Mouse (Mus musculus): Measurements from ENCODE around the gene Mmgt2. TPM values are rescaled to one million over a fixed set of nuclear protein-coding genes. Genes with fewer than 3 reads are reported as not detected.

The Mmgt2 gene
- polyA plus RNA-seq, 1 experiment, result 47.5 TPM

DNA sequence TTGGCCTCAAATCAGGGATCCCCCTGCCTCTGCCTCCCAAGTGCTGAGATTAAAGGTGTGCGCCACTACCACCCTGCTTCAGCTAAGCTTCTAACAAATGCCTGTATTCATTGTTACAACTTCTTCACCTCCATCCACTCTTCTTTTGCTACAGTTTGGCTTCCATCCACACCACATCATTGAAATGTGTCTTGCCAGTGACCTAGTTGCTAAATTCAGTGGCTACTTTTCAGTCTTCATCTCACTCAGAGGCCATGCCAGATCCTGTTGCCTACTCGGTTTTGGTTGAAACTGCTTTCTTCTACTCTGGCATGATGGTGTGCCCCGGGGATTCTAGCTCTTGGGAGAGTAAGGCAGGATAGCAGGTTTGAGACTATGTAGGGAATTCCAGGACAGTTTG, 3.1 kb downstream of the Mmgt2 start:
- no peak for TF ChIP-seq CTCF (IDR thresholded peaks at IDR 0.05; ENCODE audit: borderline replicate concordance, control insufficient read depth, extremely low read depth, insufficient read depth, low read length, poor library complexity)
- TF ChIP-seq POLR2A (IDR thresholded peaks at IDR 0.05; ENCODE audit: control insufficient read depth, extremely low read depth, insufficient read depth, low read length, poor library complexity), result no peak
- 96% methylated on average over 3 of the region's 3 CpGs for WGBS

DNA sequence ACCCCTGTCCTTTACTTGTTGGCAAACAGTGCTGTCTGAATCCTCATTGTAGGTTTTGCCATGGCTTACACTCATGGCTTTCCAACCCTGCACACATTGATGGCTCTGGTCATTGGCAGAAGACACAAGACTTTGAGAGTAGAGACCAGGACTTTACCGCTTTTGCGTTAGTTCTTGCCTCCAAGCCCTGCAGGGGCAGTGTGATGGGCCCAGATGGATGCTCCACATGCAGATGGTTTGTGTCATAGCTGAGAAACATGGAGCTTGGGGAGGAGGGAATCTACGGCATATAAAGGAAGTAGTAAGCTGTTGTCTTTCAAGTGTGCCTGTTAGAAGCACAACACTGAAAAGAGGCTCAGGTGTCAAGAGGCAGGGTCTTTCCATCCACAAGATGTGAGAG, 3.6 kb downstream of the Mmgt2 start:
- Histone ChIP-seq H3K36me3 (ENCODE audit: control insufficient read depth, insufficient read depth, low read length) (no peaks in the 10 kb centered on the region; the same call in 1 of the 2 replicates), H3K27ac (ENCODE audit: control insufficient read depth, insufficient read depth, low read length) (no peak overlapping the region), H3K4me1 (replicated peaks; ENCODE audit: control insufficient read depth, insufficient read depth, low read length) (0 out of 2 replicates have a peak, but pooled peaks cover 4% of the 10 kb centered on the region), H3K4me3 (ENCODE audit: control insufficient read depth, insufficient read depth, low read length) (no peak overlapping the region), H3K27me3 (ENCODE audit: control insufficient read depth, insufficient read depth, low read length) (no peaks in the 10 kb centered on the region)
- WGBS, result 95% methylated on average over 3 of the region's 3 CpGs
- TF ChIP-seq CTCF (IDR thresholded peaks at IDR 0.05; ENCODE audit: borderline replicate concordance, control insufficient read depth, extremely low read depth, insufficient read depth, low read length, poor library complexity), result no peak
- no peak for TF ChIP-seq POLR2A (IDR thresholded peaks at IDR 0.05; ENCODE audit: control insufficient read depth, extremely low read depth, insufficient read depth, low read length, poor library complexity)
- no peak for DNase-seq

More for the DNA sequence above, 3.1 kb downstream of the Mmgt2 start:
- H3K36me3 ChIP-seq (ENCODE audit: control insufficient read depth, insufficient read depth, low read length), result no peaks in the 10 kb centered on the region; the same call in 1 of the 2 replicates
- 0 out of 2 replicates have a peak, but pooled peaks cover 4% of the 10 kb centered on the region for H3K4me1 ChIP-seq (replicated peaks; ENCODE audit: control insufficient read depth, insufficient read depth, low read length)
- H3K4me3 ChIP-seq (ENCODE audit: control insufficient read depth, insufficient read depth, low read length), result no peak overlapping the region
- DNase-seq, result no peak
- H3K27me3 ChIP-seq (ENCODE audit: control insufficient read depth, insufficient read depth, low read length), result no peaks in the 10 kb centered on the region
- no peak overlapping the region for H3K27ac ChIP-seq (ENCODE audit: control insufficient read depth, insufficient read depth, low read length)

DNA sequence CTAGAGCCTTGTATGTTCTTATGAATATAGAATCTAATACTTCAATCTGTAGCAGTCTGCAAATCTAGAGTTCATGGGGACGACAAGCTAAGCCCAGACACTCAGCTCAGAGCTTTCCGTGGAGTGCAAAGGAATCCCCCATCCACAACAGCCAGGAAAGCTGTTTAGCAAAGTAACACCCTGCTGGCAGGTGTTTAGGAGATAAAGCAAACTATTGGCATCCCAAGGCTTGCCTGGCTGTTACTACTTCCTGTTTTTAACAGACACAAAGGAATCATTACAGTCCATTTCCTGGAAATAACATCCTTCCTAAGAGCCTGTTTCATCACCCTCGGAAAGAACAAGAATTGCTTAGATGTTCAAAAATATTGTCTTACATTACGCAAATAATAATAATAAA, 12.4 kb downstream of the Mmgt2 start:
- no peaks in the 10 kb centered on the region for H3K27me3 ChIP-seq (ENCODE audit: control insufficient read depth, insufficient read depth, low read length)
- H3K27ac ChIP-seq (ENCODE audit: control insufficient read depth, insufficient read depth, low read length), result no peak overlapping the region
- no peak overlapping the region for H3K4me3 ChIP-seq (ENCODE audit: control insufficient read depth, insufficient read depth, low read length)
- peaks cover 5% of the 10 kb centered on the region; the same call in 1 of the 2 replicates for H3K36me3 ChIP-seq (ENCODE audit: control insufficient read depth, insufficient read depth, low read length)
- TF ChIP-seq POLR2A (IDR thresholded peaks at IDR 0.05; ENCODE audit: control insufficient read depth, extremely low read depth, insufficient read depth, low read length, poor library complexity) (no peak), CTCF (IDR thresholded peaks at IDR 0.05; ENCODE audit: borderline replicate concordance, control insufficient read depth, extremely low read depth, insufficient read depth, low read length, poor library complexity) (no peak)
- no peaks in the 10 kb centered on the region for H3K4me1 ChIP-seq (replicated peaks; ENCODE audit: control insufficient read depth, insufficient read depth, low read length)
- DNase-seq, result no peak
- WGBS, result 73% methylated on average over 4 of the region's 4 CpGs

DNA sequence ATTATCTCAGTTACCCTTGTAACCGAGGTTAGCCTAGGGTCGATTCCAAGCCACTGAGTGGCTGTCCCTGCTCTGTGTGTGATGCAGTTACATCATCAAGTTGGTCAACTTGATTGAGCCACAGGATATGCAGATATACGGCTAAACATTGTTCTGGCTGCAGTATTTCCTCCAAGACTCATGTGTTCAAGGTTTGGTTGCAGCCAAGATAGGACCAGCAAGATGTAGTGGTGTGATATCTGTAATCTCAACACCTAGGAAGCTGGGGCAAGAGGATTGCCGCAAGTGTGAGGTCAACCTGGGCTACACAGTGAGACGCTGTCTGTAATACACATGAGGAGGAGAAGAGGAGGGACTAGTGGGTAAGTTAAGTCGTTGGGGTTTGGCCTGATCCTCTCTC, 15.8 kb downstream of the Mmgt2 start:
- no peaks in the 10 kb centered on the region for H3K27me3 ChIP-seq (ENCODE audit: control insufficient read depth, insufficient read depth, low read length)
- 86% methylated on average over 6 of the region's 6 CpGs for WGBS
- no peak for TF ChIP-seq POLR2A (IDR thresholded peaks at IDR 0.05; ENCODE audit: control insufficient read depth, extremely low read depth, insufficient read depth, low read length, poor library complexity)
- TF ChIP-seq CTCF (IDR thresholded peaks at IDR 0.05; ENCODE audit: borderline replicate concordance, control insufficient read depth, extremely low read depth, insufficient read depth, low read length, poor library complexity), result no peak
- no peaks in the 10 kb centered on the region for H3K4me1 ChIP-seq (replicated peaks; ENCODE audit: control insufficient read depth, insufficient read depth, low read length)
- DNase-seq, result no peak
- H3K27ac ChIP-seq (ENCODE audit: control insufficient read depth, insufficient read depth, low read length), result no peak overlapping the region
- H3K4me3 ChIP-seq (ENCODE audit: control insufficient read depth, insufficient read depth, low read length), result no peak overlapping the region
- 0 out of 2 replicates have a peak, but pooled peaks cover 6% of the 10 kb centered on the region for H3K36me3 ChIP-seq (ENCODE audit: control insufficient read depth, insufficient read depth, low read length)

DNA sequence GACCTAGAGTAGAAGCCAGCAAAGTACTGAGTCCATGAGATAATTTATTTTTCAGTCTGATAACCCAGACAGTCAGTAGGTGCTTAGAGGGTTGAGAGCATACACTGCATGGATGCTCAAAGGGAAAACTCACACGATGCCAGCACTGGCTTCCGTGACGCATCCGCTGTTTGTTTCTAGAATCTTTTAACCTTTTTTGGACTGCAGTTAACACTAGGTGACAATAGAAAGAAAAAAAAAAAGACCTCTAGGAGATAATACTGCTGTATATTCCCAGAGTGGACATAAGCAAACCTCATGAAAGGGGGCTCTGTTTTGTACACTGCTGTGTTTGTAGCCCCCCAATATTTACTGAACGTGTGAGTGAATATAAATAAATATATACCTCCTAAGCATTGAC, 20.5 kb downstream of the Mmgt2 start:
- Histone ChIP-seq H3K4me3 (ENCODE audit: control insufficient read depth, insufficient read depth, low read length) (no peak overlapping the region), H3K27ac (ENCODE audit: control insufficient read depth, insufficient read depth, low read length) (no peak overlapping the region), H3K27me3 (ENCODE audit: control insufficient read depth, insufficient read depth, low read length) (no peaks in the 10 kb centered on the region), H3K36me3 (ENCODE audit: control insufficient read depth, insufficient read depth, low read length) (0 out of 2 replicates have a peak, but pooled peaks cover 6% of the 10 kb centered on the region), H3K4me1 (replicated peaks; ENCODE audit: control insufficient read depth, insufficient read depth, low read length) (no peaks in the 10 kb centered on the region)
- WGBS, result 95% methylated on average over 5 of the region's 5 CpGs
- TF ChIP-seq CTCF (IDR thresholded peaks at IDR 0.05; ENCODE audit: borderline replicate concordance, control insufficient read depth, extremely low read depth, insufficient read depth, low read length, poor library complexity), result no peak
- TF ChIP-seq POLR2A (IDR thresholded peaks at IDR 0.05; ENCODE audit: control insufficient read depth, extremely low read depth, insufficient read depth, low read length, poor library complexity), result no peak
- no peak for DNase-seq

DNA sequence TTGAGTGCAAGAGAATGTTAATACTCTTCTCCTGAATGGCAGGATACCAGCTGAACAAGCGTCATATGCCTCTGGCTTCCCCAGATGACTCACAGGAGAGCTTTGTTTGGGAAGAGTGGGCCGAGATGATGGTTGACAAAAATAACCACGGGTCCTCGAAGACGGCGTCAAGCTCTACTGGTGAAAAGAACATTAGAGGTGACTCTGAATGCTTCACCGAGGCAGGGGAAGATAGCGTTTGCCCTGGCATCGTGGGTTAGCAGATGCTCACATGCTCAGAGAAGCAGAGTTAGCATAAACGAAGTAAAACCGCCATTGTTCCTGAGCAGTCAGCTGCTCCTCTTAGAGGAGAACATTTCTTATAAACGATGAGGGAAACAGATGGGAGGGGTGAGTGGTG, 21.0 kb downstream of the Mmgt2 start:
- Histone ChIP-seq H3K27ac (ENCODE audit: control insufficient read depth, insufficient read depth, low read length) (no peak overlapping the region), H3K36me3 (ENCODE audit: control insufficient read depth, insufficient read depth, low read length) (0 out of 2 replicates have a peak, but pooled peaks cover 6% of the 10 kb centered on the region), H3K4me1 (replicated peaks; ENCODE audit: control insufficient read depth, insufficient read depth, low read length) (no peaks in the 10 kb centered on the region), H3K27me3 (ENCODE audit: control insufficient read depth, insufficient read depth, low read length) (no peaks in the 10 kb centered on the region), H3K4me3 (ENCODE audit: control insufficient read depth, insufficient read depth, low read length) (no peak overlapping the region)
- DNase-seq, result no peak
- TF ChIP-seq CTCF (IDR thresholded peaks at IDR 0.05; ENCODE audit: borderline replicate concordance, control insufficient read depth, extremely low read depth, insufficient read depth, low read length, poor library complexity) (no peak), POLR2A (IDR thresholded peaks at IDR 0.05; ENCODE audit: control insufficient read depth, extremely low read depth, insufficient read depth, low read length, poor library complexity) (no peak)
- WGBS, result 71% methylated on average over 12 of the region's 12 CpGs

DNA sequence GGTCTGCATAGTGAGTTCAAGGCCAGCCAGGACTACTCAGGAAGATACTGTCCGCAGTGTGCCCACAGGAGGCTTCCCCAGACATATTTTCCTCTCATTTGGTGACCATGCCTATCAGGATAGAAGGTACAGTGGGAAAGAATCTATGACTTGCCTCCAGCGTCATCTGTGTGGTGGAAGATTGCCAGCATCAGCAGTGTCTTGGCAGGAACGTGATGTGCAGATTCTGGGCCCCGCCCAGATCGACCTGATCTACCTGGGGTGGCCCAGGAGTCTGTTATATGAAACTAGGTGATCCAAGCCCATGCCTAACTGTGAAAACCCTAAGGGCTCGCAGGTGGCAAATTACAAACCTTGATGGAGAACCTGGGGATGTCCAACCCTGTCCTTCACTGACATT, 21.5 kb downstream of the Mmgt2 start:
- no peak for DNase-seq
- Histone ChIP-seq H3K27ac (ENCODE audit: control insufficient read depth, insufficient read depth, low read length) (no peak overlapping the region), H3K4me1 (replicated peaks; ENCODE audit: control insufficient read depth, insufficient read depth, low read length) (no peaks in the 10 kb centered on the region), H3K4me3 (ENCODE audit: control insufficient read depth, insufficient read depth, low read length) (no peak overlapping the region), H3K36me3 (ENCODE audit: control insufficient read depth, insufficient read depth, low read length) (0 out of 2 replicates have a peak, but pooled peaks cover 6% of the 10 kb centered on the region), H3K27me3 (ENCODE audit: control insufficient read depth, insufficient read depth, low read length) (no peaks in the 10 kb centered on the region)
- 90% methylated on average over 6 of the region's 6 CpGs for WGBS
- TF ChIP-seq CTCF (IDR thresholded peaks at IDR 0.05; ENCODE audit: borderline replicate concordance, control insufficient read depth, extremely low read depth, insufficient read depth, low read length, poor library complexity) (no peak), POLR2A (IDR thresholded peaks at IDR 0.05; ENCODE audit: control insufficient read depth, extremely low read depth, insufficient read depth, low read length, poor library complexity) (no peak)

All from thymus, adult 2 months (tissue).